Mouse (Mus musculus) midbrain, postnatal 0 days (tissue): ENCODE data around the gene Mta3. TPM values are rescaled to one million over a fixed set of nuclear protein-coding genes. Genes with fewer than 3 reads are reported as not detected.
A peak's percentile ranks its signal among the peaks of the same experiment; 100 is the strongest.

Experiments
- ATAC-seq: fragments of 200-750 bp; cut with Nextera tagmentation; 2 replicates; pipeline ENCODE4 v1.8.0; 2017; ENCODE audit warnings: moderate number of reproducible peaks, mild to moderate bottlenecking, moderate TSS enrichment, moderate library complexity; ENCODE audit not compliant: low FRiP score
- DNase-seq: peaks from one replicate; pipeline ENCODE4 v3.0.0-alpha.2; 2015; ENCODE audit warnings: low spot score
- H3K27ac ChIP-seq: fragments of 300-500 bp; sonication (generic); 2 replicates; pipeline ENCODE4 v1.5.1; 2014; ENCODE audit warnings: low read depth, mild to moderate bottlenecking, low read length, mixed read lengths
- H3K27me3 ChIP-seq: fragments of 300-500 bp; sonication (generic); 2 replicates; pipeline ENCODE4 v1.6.1; 2014; ENCODE audit warnings: low read length, control low read depth, mixed read lengths; ENCODE audit not compliant: insufficient read depth
- H3K36me3 ChIP-seq: fragments of 300-500 bp; sonication (generic); 2 replicates; pipeline ENCODE4 v1.6.1; 2014; ENCODE audit warnings: low read length, control low read depth, mixed read lengths; ENCODE audit not compliant: insufficient read depth
- H3K4me1 ChIP-seq: fragments of 300-500 bp; sonication (generic); 2 replicates; pipeline ENCODE4 v1.6.1; 2014; ENCODE audit warnings: mild to moderate bottlenecking, control low read depth, antibody characterized with exemption, low read length, mixed read lengths; ENCODE audit not compliant: insufficient read depth
- H3K4me2 ChIP-seq: fragments of 300-500 bp; sonication (generic); 2 replicates; pipeline ENCODE4 v1.6.1; 2014; ENCODE audit warnings: low read depth, mild to moderate bottlenecking, low read length, mixed read lengths; ENCODE audit not compliant: poor library complexity, severe bottlenecking
- H3K4me3 ChIP-seq: fragments of 300-500 bp; sonication (generic); 2 replicates; pipeline ENCODE4 v1.5.1; 2014; ENCODE audit warnings: low read depth, mild to moderate bottlenecking, low read length, moderate library complexity
- H3K9ac ChIP-seq: fragments of 300-500 bp; sonication (generic); replicated peaks from 2 replicates; pipeline ENCODE4 v1.6.1; 2014; ENCODE audit warnings: mild to moderate bottlenecking, low read length, moderate library complexity, mixed read lengths; ENCODE audit not compliant: poor library complexity, severe bottlenecking
- H3K9me3 ChIP-seq: fragments of 300-500 bp; sonication (generic); 2 replicates; pipeline ENCODE4 v1.6.1; 2016; ENCODE audit warnings: low read length, control low read depth
- CTCF ChIP-seq: IDR thresholded peaks from 2 replicates; pipeline ENCODE4 v1.5.1; 2016; ENCODE audit warnings: antibody characterized with exemption, mild to moderate bottlenecking
- WGBS: fragments of 180-500 bp; shearing (Covaris S2); extraction: QIAGEN DNeasy Blood & Tissue Kit; methylation state at CpG from one replicate; pipeline ENCODE4 v1.1.7; 2014; 5-methylcytosine and 5-hydroxymethylcytosine counted together
- polyA plus RNA-seq: library from polyadenylated mRNA; unstranded; fragments of >200 nt; fragmentation: Nextera tagmentation; extraction: Ambion mirVana; gene quantifications from 2 replicates; pipeline ENCODE4 v1.2.1, GENCODE M21; 2015
- total RNA-seq: library from RNA; depleted of rRNA; stranded (reverse); fragments of >200 nt; gene quantifications from 2 replicates; pipeline ENCODE4 v1.2.3, GENCODE M21; 2014; rRNA removed

Mta3 gene
- total and polyA plus RNA-seq, 2 experiments from 2014 or later: 28.9 to 43.6 TPM

- H3K4me1 ChIP-seq: no peaks in the 10 kb centered on the region
- H3K4me2 ChIP-seq: no peak overlapping the region
- TF ChIP-seq CTCF: peak; percentile 89
- no peaks in the 10 kb centered on the region for H3K36me3 ChIP-seq
- H3K27me3 ChIP-seq: no peaks in the 10 kb centered on the region
- H3K9ac ChIP-seq: no peak overlapping the region
- no peak overlapping the region for H3K27ac ChIP-seq
- ATAC-seq: no peak
- 16% methylated on average over 10 of the region's 10 CpGs for WGBS
- H3K9me3 ChIP-seq: no peaks in the 10 kb centered on the region
- H3K4me3 ChIP-seq: no peak overlapping the region
- DNase-seq: peak; percentile 65
These were observed 160.6 kb downstream of the Mta3 start for GRCm38 (mm10) chr17:83866582-83866981.

- H3K9ac ChIP-seq: no peak overlapping the region
- H3K4me3 ChIP-seq: no peak overlapping the region
- 96% methylated on average over 4 of the region's 4 CpGs for WGBS
- no peaks in the 10 kb centered on the region for H3K36me3 ChIP-seq
- H3K4me2 ChIP-seq: no peak overlapping the region
- no peak overlapping the region for H3K27ac ChIP-seq
- no peaks in the 10 kb centered on the region for H3K27me3 ChIP-seq
- H3K4me1 ChIP-seq: no peaks in the 10 kb centered on the region
- ATAC-seq: no peak
- DNase-seq: no peak
- no peak for TF ChIP-seq CTCF
- H3K9me3 ChIP-seq: no peaks in the 10 kb centered on the region
These were observed 164.4 kb downstream of the Mta3 start for GRCm38 (mm10) chr17:83870385-83870784.

Other genes starting within 250 kb of the Mta3 start
- 354 and 498 TPM in 2 replicates for gene Cox7a2l, start 188.8 kb upstream of the Mta3 start, total RNA-seq
- 228 and 230 TPM in 2 replicates for gene Cox7a2l, start 188.8 kb upstream of the Mta3 start, polyA plus RNA-seq
- 2.3 and 4.0 TPM in 2 replicates for gene Kcng3, start 74.3 kb upstream of the Mta3 start, total RNA-seq
- gene Kcng3, start 74.3 kb upstream of the Mta3 start, polyA plus RNA-seq: 0.05 and 0.09 TPM in 2 replicates
- gene Haao, start 141.8 kb downstream of the Mta3 start, total RNA-seq: not detected in 2 replicates
- 0.23 and 0.56 TPM in 2 replicates for gene Haao, start 141.8 kb downstream of the Mta3 start, polyA plus RNA-seq